Mouse (Mus musculus): ENCODE measurements at regions not wholly inside any gene's neighbourhood (a gene's known extent, or its start where the extent isn't known, plus 50 kb on each side); places are given as distances from the start of the nearest gene placed in this dataset.

DNA sequence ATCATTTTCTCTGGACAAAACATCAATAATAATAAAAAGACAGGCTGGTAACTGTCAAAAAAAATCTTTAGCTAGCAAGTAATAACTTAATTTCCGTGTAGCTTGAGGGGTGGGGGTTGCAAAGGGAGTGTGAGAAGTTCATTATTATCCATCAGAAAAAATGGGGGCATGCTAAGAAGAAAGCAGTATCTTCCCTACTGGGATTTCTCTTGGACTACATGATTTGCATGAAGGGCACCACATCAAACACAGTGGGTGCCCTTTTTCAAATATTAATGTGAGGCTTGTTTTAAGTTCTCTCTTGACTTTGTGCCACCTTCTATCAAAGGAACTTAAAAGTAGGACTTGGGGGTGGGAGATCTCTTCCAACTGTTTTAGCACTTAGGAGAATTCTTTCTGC is 783.4 kb upstream of the Manea start:
- no peaks in the 10 kb centered on the region for H3K36me3 ChIP-seq (ENCODE audit: control insufficient read depth, insufficient read depth, low read length, poor library complexity, severe bottlenecking)
- DNase-seq (ENCODE audit: low read depth, low spot score), result no peak
- H3K4me1 ChIP-seq (ENCODE audit: control insufficient read depth in 2 of 2, insufficient read depth in 2 of 2, low read length in 2 of 2, poor library complexity in 1 of 2), result no peaks in the 10 kb centered on the region
- H3K27ac ChIP-seq (ENCODE audit: insufficient read depth, low read depth, low read length, poor library complexity, severe bottlenecking), result no peak overlapping the region
- TF ChIP-seq CHD2 (IDR thresholded peaks at IDR 0.05; ENCODE audit: low read depth, low read length) (no peak), ZC3H11A (IDR thresholded peaks at IDR 0.05; ENCODE audit: borderline replicate concordance, low read depth, low read length) (no peak), ZNF384 (IDR thresholded peaks at IDR 0.05; ENCODE audit: low read depth, low read length) (no peak), HCFC1 (IDR thresholded peaks at IDR 0.05; ENCODE audit: borderline replicate concordance, insufficient read depth, low read length) (no peak), MAFK (IDR thresholded peaks at IDR 0.05; ENCODE audit: insufficient read depth, low read depth, low read length) (no peak)
- H3K4me3 ChIP-seq (ENCODE audit: insufficient read depth in 1 of 2, low read depth in 1 of 2, low read length in 2 of 2, poor library complexity in 1 of 2, severe bottlenecking in 1 of 2), result no peak overlapping the region
- H3K9ac ChIP-seq (ENCODE audit: insufficient read depth, low read depth, low read length, poor library complexity, severe bottlenecking), result no peak overlapping the region
- in situ Hi-C loops (cut with MboI; ENCODE audit: low sequenced_read_pairs in 2 of 2, unreplicated experiment in 2 of 2), result no loop called here
- H3K9me3 ChIP-seq (ENCODE audit: control insufficient read depth, insufficient read depth, low read depth, low read length), result no peaks in the 10 kb centered on the region

DNA sequence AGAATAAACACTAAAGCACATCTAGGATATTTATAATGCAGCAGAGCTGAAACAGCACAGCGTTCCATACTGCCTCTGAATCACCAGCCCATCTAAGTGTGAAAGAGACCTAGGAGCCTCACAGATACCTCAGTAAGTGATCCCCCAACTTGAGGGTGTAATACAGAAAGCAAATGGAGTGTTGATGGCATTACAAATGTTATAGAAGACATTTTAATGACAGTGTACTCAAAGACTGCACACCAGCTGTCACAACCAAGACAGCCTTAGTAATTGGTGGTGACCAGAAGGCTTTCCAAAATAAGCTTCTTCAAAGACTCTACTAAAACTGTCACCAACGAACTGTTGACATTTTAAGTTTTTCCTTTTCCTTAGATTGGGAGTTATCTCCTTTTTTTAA is 771.3 kb upstream of the Manea start:
- Histone ChIP-seq H3K9ac (ENCODE audit: insufficient read depth, low read depth, low read length, poor library complexity, severe bottlenecking) (no peak overlapping the region), H3K4me1 (ENCODE audit: control insufficient read depth in 2 of 2, insufficient read depth in 2 of 2, low read length in 2 of 2, poor library complexity in 1 of 2) (no peaks in the 10 kb centered on the region), H3K36me3 (ENCODE audit: control insufficient read depth, insufficient read depth, low read length, poor library complexity, severe bottlenecking) (no peaks in the 10 kb centered on the region), H3K4me3 (ENCODE audit: insufficient read depth in 1 of 2, low read depth in 1 of 2, low read length in 2 of 2, poor library complexity in 1 of 2, severe bottlenecking in 1 of 2) (no peak overlapping the region), H3K27ac (ENCODE audit: insufficient read depth, low read depth, low read length, poor library complexity, severe bottlenecking) (no peak overlapping the region), H3K9me3 (ENCODE audit: control insufficient read depth, insufficient read depth, low read depth, low read length) (no peaks in the 10 kb centered on the region)
- in situ Hi-C loops (cut with MboI; ENCODE audit: low sequenced_read_pairs in 2 of 2, unreplicated experiment in 2 of 2), result no loop called here
- no peak for TF ChIP-seq CHD2 (IDR thresholded peaks at IDR 0.05; ENCODE audit: low read depth, low read length)
- TF ChIP-seq ZC3H11A (IDR thresholded peaks at IDR 0.05; ENCODE audit: borderline replicate concordance, low read depth, low read length), result no peak
- TF ChIP-seq MAFK (IDR thresholded peaks at IDR 0.05; ENCODE audit: insufficient read depth, low read depth, low read length), result no peak
- no peak for TF ChIP-seq HCFC1 (IDR thresholded peaks at IDR 0.05; ENCODE audit: borderline replicate concordance, insufficient read depth, low read length)
- no peak for TF ChIP-seq ZNF384 (IDR thresholded peaks at IDR 0.05; ENCODE audit: low read depth, low read length)
- no peak for DNase-seq (ENCODE audit: low read depth, low spot score)

DNA sequence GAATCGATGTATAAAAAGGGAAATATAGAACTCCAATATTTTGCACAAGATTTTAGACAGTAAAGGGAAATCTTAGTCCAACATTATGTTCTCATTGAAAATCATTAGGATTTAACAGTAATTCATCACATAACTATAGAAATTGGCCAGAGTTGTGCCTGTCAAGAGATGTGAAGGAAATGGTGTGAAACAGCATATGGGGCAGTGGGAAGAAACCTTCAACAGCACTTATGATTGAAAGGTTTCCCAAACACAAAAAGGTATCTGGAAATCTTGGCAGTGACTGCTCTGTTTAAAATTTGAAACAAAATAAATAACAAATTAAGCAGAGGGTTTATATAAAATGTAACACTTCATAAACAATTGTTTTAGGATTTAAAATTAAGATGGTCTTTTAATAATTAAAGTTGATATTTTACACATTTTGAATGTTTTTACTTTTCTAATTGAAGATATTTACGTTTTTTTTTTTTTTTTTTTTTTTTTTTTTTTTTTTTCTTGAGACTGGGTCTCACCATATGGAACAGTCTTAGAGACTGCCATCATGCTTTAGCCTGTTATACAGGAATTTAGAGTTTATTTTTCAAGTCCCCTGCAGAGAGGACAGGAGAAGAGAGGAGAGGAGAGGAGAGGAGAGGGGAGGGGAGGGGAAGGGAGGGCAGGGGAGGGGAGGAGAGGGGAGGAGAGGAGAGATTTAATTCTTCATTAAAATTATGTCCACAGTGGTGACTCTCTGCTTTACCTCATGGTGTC is 770.6 kb upstream of the Manea start:
- H3K4me1 ChIP-seq (ENCODE audit: control insufficient read depth in 2 of 2, insufficient read depth in 2 of 2, low read length in 2 of 2, poor library complexity in 1 of 2), result no peaks in the 10 kb centered on the region
- H3K36me3 ChIP-seq (ENCODE audit: control insufficient read depth, insufficient read depth, low read length, poor library complexity, severe bottlenecking), result no peaks in the 10 kb centered on the region
- no peak overlapping the region for H3K4me3 ChIP-seq (ENCODE audit: insufficient read depth in 1 of 2, low read depth in 1 of 2, low read length in 2 of 2, poor library complexity in 1 of 2, severe bottlenecking in 1 of 2)
- DNase-seq (ENCODE audit: low read depth, low spot score), result no peak
- H3K27ac ChIP-seq (ENCODE audit: insufficient read depth, low read depth, low read length, poor library complexity, severe bottlenecking), result no peak overlapping the region
- H3K9ac ChIP-seq (ENCODE audit: insufficient read depth, low read depth, low read length, poor library complexity, severe bottlenecking), result no peak overlapping the region
- in situ Hi-C loops (cut with MboI; ENCODE audit: low sequenced_read_pairs in 2 of 2, unreplicated experiment in 2 of 2), result no loop called here
- TF ChIP-seq CHD2 (IDR thresholded peaks at IDR 0.05; ENCODE audit: low read depth, low read length) (no peak), MAFK (IDR thresholded peaks at IDR 0.05; ENCODE audit: insufficient read depth, low read depth, low read length) (no peak), HCFC1 (IDR thresholded peaks at IDR 0.05; ENCODE audit: borderline replicate concordance, insufficient read depth, low read length) (no peak), ZC3H11A (IDR thresholded peaks at IDR 0.05; ENCODE audit: borderline replicate concordance, low read depth, low read length) (no peak), ZNF384 (IDR thresholded peaks at IDR 0.05; ENCODE audit: low read depth, low read length) (peak; percentile 25; the same call in 1 of the 2 replicates)
- H3K9me3 ChIP-seq (ENCODE audit: control insufficient read depth, insufficient read depth, low read depth, low read length), result no peaks in the 10 kb centered on the region

DNA sequence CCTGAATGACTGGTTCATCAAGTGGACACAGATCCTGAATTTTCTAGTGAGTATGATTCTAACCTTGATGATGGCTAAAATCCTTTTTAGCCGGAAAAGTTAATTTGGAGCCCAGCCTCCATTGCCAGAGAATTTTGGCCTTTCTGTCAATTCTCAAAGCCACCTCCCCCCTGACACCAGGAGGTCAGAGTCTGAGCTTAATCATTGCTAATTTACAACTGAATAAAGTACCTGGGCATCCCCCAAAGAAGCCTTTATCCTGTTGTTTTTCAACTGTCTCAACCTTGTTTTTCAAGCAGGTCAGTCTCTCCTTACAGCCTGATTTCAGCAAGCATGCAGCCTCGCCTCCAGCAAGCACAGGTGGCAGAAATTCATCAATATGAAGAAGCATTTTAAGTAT is 758.7 kb upstream of the Manea start:
- Histone ChIP-seq H3K4me3 (ENCODE audit: insufficient read depth in 1 of 2, low read depth in 1 of 2, low read length in 2 of 2, poor library complexity in 1 of 2, severe bottlenecking in 1 of 2) (0 out of 4 replicates have a peak overlapping the region, but pooled peaks of 1 of the 2 experiments have one; percentile 18), H3K27ac (ENCODE audit: insufficient read depth, low read depth, low read length, poor library complexity, severe bottlenecking) (peak overlapping the region; percentile 43; the same call in 1 of the 2 replicates), H3K4me1 (ENCODE audit: control insufficient read depth in 2 of 2, insufficient read depth in 2 of 2, low read length in 2 of 2, poor library complexity in 1 of 2) (peaks cover 0 to 3% of the 10 kb centered on the region in 2 experiments; a peak in 1 of 4 replicates), H3K9ac (ENCODE audit: insufficient read depth, low read depth, low read length, poor library complexity, severe bottlenecking) (no peak overlapping the region), H3K9me3 (ENCODE audit: control insufficient read depth, insufficient read depth, low read depth, low read length) (peaks cover 2% of the 10 kb centered on the region; the same call in 1 of the 2 replicates), H3K36me3 (ENCODE audit: control insufficient read depth, insufficient read depth, low read length, poor library complexity, severe bottlenecking) (no peaks in the 10 kb centered on the region; the same call in 1 of the 2 replicates)
- peak; percentile 50 for DNase-seq (ENCODE audit: low read depth, low spot score)
- in situ Hi-C loops (cut with MboI; ENCODE audit: low sequenced_read_pairs in 2 of 2, unreplicated experiment in 2 of 2), result no loop called here
- TF ChIP-seq MAFK (IDR thresholded peaks at IDR 0.05; ENCODE audit: insufficient read depth, low read depth, low read length) (no peak), ZC3H11A (IDR thresholded peaks at IDR 0.05; ENCODE audit: borderline replicate concordance, low read depth, low read length) (no peak), CHD2 (IDR thresholded peaks at IDR 0.05; ENCODE audit: low read depth, low read length) (no peak), HCFC1 (IDR thresholded peaks at IDR 0.05; ENCODE audit: borderline replicate concordance, insufficient read depth, low read length) (no peak), ZNF384 (IDR thresholded peaks at IDR 0.05; ENCODE audit: low read depth, low read length) (no peak)

All from ES-E14 (cell line).